Mouse (Mus musculus) skeletal muscle tissue, adult 2 months (tissue): ENCODE measurements around the gene 4930578C19Rik.
A peak's percentile ranks its signal among the peaks of the same experiment; 100 is the strongest.
"Not testable (repeated sequence)": the region's sequence is repeated elsewhere in the genome, so short reads cannot be mapped to it uniquely, and the experiment has no call there.

Experiments
- DNase-seq: peaks from one replicate; pipeline ENCODE4 v3.0.0-alpha.2; 2012; ENCODE audit warnings: low read depth, low spot score

4930578C19Rik gene

GRCm38 (mm10) chrX:18461198-18461601 lies at the start of gene 4930578C19Rik:
4930578C19Rik (minus strand) TSS chrX:18461397.
- DNase-seq = peak; percentile 22

DNA sequence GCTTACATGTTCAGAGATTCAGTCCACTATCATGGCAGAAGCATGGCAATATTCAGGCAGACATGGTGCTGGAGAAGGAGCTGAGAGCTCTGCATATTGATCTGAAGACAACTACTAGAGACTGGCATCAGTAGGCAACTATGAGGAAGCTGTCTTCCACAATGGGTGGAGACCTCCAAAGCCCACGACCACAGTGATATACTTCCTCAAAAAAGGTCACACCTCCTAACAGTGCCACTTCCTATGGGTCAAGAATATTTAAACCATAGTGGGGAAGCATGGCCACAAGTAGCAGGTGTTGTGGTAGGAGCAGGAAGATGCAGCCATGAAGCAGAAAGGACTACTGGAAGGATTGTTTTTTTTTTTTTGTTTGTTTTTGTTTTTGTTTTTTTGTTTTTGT lies 6.5 kb upstream of the 4930578C19Rik start:
- no peak for DNase-seq

DNA sequence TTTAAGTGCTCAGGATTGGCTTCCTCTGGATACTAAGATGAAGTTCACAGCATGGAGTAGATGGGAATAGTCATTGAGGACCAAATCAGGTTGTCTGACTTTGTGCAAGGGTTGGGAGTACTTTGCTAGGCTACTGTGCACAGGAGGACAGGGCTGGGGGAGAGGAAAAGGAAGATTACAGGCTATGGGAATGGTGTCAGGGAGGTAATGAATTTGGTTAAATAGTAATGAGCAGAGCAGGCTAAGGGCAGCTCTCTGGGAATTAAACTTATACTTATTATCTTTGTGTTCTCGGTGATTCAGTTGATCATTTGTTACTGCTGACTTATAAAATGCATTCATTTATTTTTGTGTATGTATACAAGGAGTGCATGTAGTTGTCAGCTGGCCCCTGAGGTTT lies 1.7 kb upstream of the 4930578C19Rik start:
- no peak for DNase-seq

DNA sequence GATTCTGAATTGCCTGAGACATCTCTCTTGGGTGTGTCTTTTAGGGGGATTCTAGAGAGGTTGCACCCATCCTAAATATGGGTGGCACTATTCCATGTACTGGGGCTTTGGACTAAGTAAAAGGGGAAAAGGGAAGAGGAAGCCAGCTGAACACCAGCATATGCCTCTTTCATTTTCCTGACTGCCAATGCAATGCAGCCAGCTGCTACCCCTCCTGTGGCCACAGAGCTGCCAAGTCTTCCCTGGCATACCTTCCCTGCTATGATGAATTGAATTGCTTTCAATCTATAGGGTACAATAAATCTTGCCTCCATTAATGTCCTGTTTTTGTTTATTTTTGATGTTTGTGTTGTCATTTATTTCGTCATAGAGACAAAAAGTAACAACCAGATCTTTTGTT lies 9.6 kb downstream of the 4930578C19Rik start:
- no peak for DNase-seq

DNA sequence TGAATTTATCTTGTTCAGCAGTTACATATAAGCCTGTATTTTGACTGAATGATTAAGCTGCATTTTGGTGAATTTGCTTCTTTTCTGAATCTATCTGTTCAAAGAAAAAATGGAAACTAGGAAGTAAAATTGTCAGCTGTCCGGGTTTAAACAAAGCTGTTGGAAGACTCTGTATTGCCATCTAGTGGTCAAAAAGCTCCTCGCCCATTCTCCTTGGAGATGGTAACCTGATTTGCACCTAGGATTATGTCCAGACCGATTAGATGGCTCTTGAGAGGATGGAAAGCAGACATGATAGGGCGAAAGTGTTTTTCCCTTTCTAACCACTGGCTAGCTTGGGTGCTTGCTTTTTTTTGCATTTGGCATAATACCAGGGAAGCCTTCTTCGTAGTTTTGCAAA lies 19.1 kb downstream of the 4930578C19Rik start:
- DNase-seq = peak; percentile 47

DNA sequence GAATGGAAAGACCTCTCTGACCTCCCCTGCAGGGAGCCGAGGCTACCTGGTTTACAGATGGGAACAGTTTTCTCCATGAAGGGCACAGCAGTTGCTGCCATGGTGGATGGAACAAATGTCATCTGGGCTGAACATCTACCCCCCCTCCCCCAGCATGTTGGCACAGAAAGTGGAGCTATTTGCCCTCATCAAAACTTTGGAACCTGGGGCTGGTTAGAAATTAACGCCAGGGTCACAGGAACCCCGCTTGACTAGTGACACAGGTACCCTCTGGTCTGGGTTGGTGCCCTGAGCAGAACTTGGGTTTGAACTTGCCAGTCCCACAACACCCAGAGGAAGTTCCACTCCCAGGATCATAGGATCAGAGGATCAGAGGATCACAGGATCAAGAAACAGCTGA lies 35.7 kb downstream of the 4930578C19Rik start:
- no peak for DNase-seq

- no peak for DNase-seq
Observed at GRCm38 (mm10) chrX:18423206-18423605, 38.0 kb downstream of the 4930578C19Rik start.

DNA sequence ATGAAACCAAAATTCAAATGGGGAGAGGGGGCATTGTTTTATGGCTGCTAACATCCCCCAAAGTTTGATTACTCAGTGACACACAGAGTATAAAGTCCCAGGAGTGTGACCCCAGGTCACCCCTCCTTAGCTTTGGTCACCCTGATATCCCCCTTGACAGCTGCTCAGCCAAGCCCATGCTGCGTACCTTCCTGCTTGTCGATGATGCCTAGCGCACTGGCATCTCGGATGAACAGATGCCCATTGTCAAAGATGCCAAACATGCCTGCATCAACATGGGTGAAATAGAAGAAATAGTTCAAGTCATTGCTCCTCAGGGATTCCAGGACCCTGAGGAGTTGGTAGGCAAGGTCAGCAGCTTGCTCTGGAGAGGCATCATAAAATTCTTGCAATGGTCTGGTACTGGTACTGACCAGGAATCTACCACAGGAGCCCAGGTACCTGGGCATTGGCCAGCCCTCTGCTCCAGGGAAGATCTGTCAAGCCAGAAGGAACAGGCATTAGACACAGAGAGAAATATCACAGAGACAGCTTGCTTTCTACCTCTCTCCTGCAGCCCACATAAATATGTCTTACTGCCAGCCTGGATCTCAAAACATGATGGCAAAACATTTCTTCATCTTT lies 40.9 kb downstream of the 4930578C19Rik start:
- DNase-seq = no peak

DNA sequence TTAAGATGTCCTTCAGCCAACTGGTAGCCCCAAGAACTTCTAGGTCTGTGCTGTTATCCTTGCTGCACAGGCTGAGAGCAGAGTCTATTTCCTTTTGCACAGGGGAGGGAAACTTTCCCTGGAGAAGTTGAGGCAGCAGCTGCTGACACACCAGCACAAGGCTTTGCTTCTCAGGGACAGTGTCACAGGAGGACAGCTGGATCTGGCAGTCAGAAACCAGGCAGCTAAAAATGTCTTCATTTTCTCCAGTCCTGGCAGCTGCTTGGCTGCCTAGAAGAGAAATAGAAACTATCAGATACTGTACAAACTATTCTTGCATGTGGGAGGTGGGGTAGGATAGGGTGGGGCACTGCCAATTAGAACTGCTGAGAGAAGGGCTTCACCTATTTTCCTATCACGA lies 42.2 kb downstream of the 4930578C19Rik start:
- peak; percentile 4 for DNase-seq

DNA sequence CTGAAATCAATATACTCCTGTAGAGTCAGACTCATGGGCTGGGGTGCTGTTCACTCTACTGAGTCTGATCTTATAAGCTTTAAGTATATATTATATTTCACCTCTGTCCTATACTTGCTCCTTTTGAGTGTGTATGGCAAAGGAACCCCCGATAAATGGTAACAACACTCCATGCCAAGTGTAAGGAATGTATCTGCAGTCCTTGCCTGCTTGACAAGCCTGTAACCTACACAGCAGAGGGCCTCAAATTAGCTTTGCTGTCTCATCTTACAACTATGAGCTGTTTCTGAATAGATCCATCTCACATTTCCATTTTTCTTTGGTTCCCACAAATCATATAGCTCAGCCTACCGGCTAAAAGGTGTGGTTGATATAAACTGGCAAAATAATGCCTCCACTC lies 46.6 kb downstream of the 4930578C19Rik start:
- DNase-seq = no peak

GRCm38 (mm10) chrX:18411071-18411840 lies 49.9 kb downstream of the 4930578C19Rik start:
- DNase-seq = no peak

DNA sequence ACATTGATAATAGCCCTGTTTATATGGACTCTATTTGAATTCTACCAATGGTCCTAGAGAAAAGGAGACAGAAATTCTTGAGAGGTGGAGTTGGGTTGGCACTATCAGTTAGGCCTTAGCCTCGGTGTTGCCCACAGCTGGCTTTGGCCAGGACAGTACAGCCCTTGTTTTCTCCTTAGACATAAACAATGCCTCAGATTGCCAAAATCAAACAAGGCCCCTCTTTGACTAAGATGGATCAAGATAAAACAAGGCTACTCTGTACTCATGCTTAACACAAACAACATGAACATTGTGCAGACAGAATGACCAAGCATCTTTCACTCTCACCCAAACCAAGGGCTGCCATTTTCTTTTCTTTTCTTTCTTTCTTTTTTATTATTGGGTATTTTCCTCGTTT lies 51.6 kb downstream of the 4930578C19Rik start:
- no peak for DNase-seq

DNA sequence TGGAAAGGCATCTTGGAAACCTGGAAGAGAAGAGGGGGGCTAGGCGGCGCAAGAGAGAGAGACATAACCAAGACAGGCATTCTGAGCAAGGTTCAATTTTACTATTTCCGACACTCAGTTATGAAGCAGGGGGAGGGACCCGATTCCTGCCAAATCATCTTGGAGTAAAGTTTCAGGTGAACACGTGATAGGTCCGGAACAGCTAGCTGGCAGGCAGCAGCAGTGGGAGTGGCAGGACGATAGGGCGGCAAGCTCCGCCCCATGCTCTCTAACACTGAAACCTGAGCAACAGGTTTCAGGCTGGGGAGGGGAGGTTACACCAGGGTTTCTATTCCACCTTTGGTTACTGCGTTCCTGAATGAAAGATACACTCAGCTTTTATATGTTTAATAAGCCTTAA lies 58.9 kb downstream of the 4930578C19Rik start:
- DNase-seq = peak; percentile 8

DNA sequence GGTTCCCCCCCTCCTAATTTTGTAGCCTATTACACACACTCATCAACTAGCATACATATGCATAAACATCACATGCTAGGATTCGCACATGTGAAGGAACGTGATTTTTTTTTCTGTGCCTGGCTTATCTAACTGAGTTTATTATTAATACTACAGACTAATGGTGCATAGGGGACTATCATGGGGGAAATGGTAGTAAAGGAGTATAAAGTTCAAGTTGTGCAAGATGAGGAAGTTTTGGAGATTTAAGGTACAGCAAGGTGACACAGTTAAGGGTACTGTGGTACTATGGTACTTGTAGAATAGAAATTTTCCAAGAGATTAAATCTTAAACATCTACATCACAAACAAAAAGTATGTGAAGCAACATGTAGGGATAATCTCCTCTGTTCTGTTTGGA lies 64.5 kb downstream of the 4930578C19Rik start:
- DNase-seq = no peak

GRCm38 (mm10) chrX:18384181-18384580 lies 77.0 kb downstream of the 4930578C19Rik start:
- not testable (repeated sequence) for DNase-seq
